Mouse (Mus musculus) forebrain, embryonic 13.5 days (tissue): ENCODE measurements at regions not wholly inside any gene's neighbourhood (a gene's known extent, or its start where the extent isn't known, plus 50 kb on each side); places are given as distances from the start of the nearest gene placed in this dataset.

Experiments used
- ATAC-seq: fragments of 200-750 bp; cut with Nextera tagmentation; 2 replicates; pipeline ENCODE4 v1.8.0; 2017
- H3K27ac ChIP-seq: fragments of 300-500 bp; sonication (generic); 2 replicates; pipeline ENCODE4 v1.5.1; 2015; ENCODE audit warnings: inconsistent platforms, mild to moderate bottlenecking, moderate library complexity
- H3K27me3 ChIP-seq: fragments of 300-500 bp; sonication (generic); 2 replicates; pipeline ENCODE4 v1.6.1; 2015; ENCODE audit warnings: mild to moderate bottlenecking, inconsistent platforms
- H3K36me3 ChIP-seq: fragments of 300-500 bp; sonication (generic); 2 replicates; pipeline ENCODE4 v1.6.1; 2015; ENCODE audit warnings: mild to moderate bottlenecking, inconsistent platforms; ENCODE audit not compliant: poor library complexity, severe bottlenecking
- H3K4me1 ChIP-seq: fragments of 300-500 bp; sonication (generic); 2 replicates; pipeline ENCODE4 v1.6.1; 2015; ENCODE audit warnings: inconsistent platforms
- H3K4me2 ChIP-seq: fragments of 300-500 bp; sonication (generic); 2 replicates; pipeline ENCODE4 v1.6.1; 2015; ENCODE audit warnings: inconsistent platforms, mild to moderate bottlenecking, moderate library complexity
- H3K4me3 ChIP-seq: fragments of 300-500 bp; sonication (generic); 2 replicates; pipeline ENCODE4 v1.5.1; 2015; ENCODE audit warnings: mild to moderate bottlenecking, inconsistent platforms
- H3K9ac ChIP-seq: fragments of 300-500 bp; sonication (generic); 2 replicates; pipeline ENCODE4 v1.6.1; 2015; ENCODE audit warnings: mild to moderate bottlenecking, inconsistent platforms
- H3K9me3 ChIP-seq: fragments of 300-500 bp; sonication (generic); replicated peaks from 2 replicates; pipeline ENCODE4 v1.6.1; 2016; ENCODE audit warnings: inconsistent platforms
- WGBS: fragments of 180-500 bp; shearing (Covaris S2); methylation state at CpG from one replicate; pipeline ENCODE4 v1.1.7; 2015; 5-methylcytosine and 5-hydroxymethylcytosine counted together

- no peaks in the 10 kb centered on the region for H3K4me1 ChIP-seq
- no peak overlapping the region for H3K4me2 ChIP-seq
- no peak overlapping the region for H3K9ac ChIP-seq
- no peak overlapping the region for H3K4me3 ChIP-seq
- H3K36me3 ChIP-seq: no peaks in the 10 kb centered on the region
- peak overlapping the region; percentile 4; the same call in 1 of the 2 replicates for H3K27ac ChIP-seq
- ATAC-seq: no peak
- H3K9me3 ChIP-seq: no peaks in the 10 kb centered on the region
- no peaks in the 10 kb centered on the region for H3K27me3 ChIP-seq
- WGBS: 73% methylated on average over 8 of the region's 8 CpGs
These were observed 242.9 kb upstream of the Gjb5 start for GRCm38 (mm10) chr4:127600919-127601318.

GRCm38 (mm10) chr4:127598610-127599009, 240.6 kb upstream of the Gjb5 start:
- H3K4me3 ChIP-seq: no peak overlapping the region
- 83% methylated on average over 3 of the region's 3 CpGs for WGBS
- no peaks in the 10 kb centered on the region for H3K4me1 ChIP-seq
- no peak for ATAC-seq
- H3K36me3 ChIP-seq: no peaks in the 10 kb centered on the region
- H3K4me2 ChIP-seq: no peak overlapping the region
- H3K27ac ChIP-seq: no peak overlapping the region
- no peaks in the 10 kb centered on the region for H3K9me3 ChIP-seq
- no peak overlapping the region for H3K9ac ChIP-seq
- H3K27me3 ChIP-seq: no peaks in the 10 kb centered on the region

- Histone ChIP-seq H3K9me3 (no peaks in the 10 kb centered on the region), H3K9ac (no peak overlapping the region), H3K4me2 (no peak overlapping the region), H3K36me3 (no peaks in the 10 kb centered on the region), H3K27ac (no peak overlapping the region), H3K27me3 (no peaks in the 10 kb centered on the region), H3K4me3 (no peak overlapping the region), H3K4me1 (no peaks in the 10 kb centered on the region)
- 87% methylated on average over 8 of the region's 8 CpGs for WGBS
- no peak for ATAC-seq
These were observed 236.1 kb upstream of the Gjb5 start for GRCm38 (mm10) chr4:127594081-127594480.

- Histone ChIP-seq H3K4me2 (no peak overlapping the region), H3K36me3 (no peaks in the 10 kb centered on the region), H3K9ac (no peak overlapping the region), H3K27ac (no peak overlapping the region), H3K4me3 (no peak overlapping the region), H3K4me1 (no peaks in the 10 kb centered on the region), H3K9me3 (no peaks in the 10 kb centered on the region), H3K27me3 (no peaks in the 10 kb centered on the region)
- ATAC-seq: no peak
- 60% methylated on average over 3 of the region's 3 CpGs for WGBS
These were observed 233.6 kb upstream of the Gjb5 start for GRCm38 (mm10) chr4:127591540-127591939.

GRCm38 (mm10) chr4:127586822-127587221, 228.8 kb upstream of the Gjb5 start:
- no peaks in the 10 kb centered on the region for H3K27me3 ChIP-seq
- no peak for ATAC-seq
- no peak overlapping the region for H3K4me2 ChIP-seq
- H3K27ac ChIP-seq: no peak overlapping the region
- no peak overlapping the region for H3K9ac ChIP-seq
- no peaks in the 10 kb centered on the region for H3K9me3 ChIP-seq
- H3K4me1 ChIP-seq: no peaks in the 10 kb centered on the region
- no peak overlapping the region for H3K4me3 ChIP-seq
- no peaks in the 10 kb centered on the region for H3K36me3 ChIP-seq
- 73% methylated on average over 4 of the region's 4 CpGs for WGBS

GRCm38 (mm10) chr4:127576521-127576920, 218.5 kb upstream of the Gjb5 start:
- ATAC-seq: no peak
- H3K4me2 ChIP-seq: no peak overlapping the region
- 86% methylated on average over 3 of the region's 3 CpGs for WGBS

GRCm38 (mm10) chr4:127562602-127563001, 204.6 kb upstream of the Gjb5 start:
- Histone ChIP-seq H3K9ac (no peak overlapping the region), H3K4me1 (0 out of 2 replicates have a peak, but pooled peaks cover 6% of the 10 kb centered on the region), H3K27me3 (no peaks in the 10 kb centered on the region), H3K4me2 (no peak overlapping the region), H3K27ac (no peak overlapping the region), H3K4me3 (no peak overlapping the region), H3K9me3 (no peaks in the 10 kb centered on the region), H3K36me3 (no peaks in the 10 kb centered on the region)
- WGBS: 89% methylated on average over 5 of the region's 5 CpGs
- no peak for ATAC-seq

More at GRCm38 (mm10) chr4:127576521-127576920, 218.5 kb upstream of the Gjb5 start:
- H3K9me3 ChIP-seq: no peaks in the 10 kb centered on the region; the same call in 1 of the 2 replicates
- no peak overlapping the region for H3K9ac ChIP-seq
- H3K36me3 ChIP-seq: no peaks in the 10 kb centered on the region
- H3K27me3 ChIP-seq: no peaks in the 10 kb centered on the region
- no peaks in the 10 kb centered on the region for H3K4me1 ChIP-seq
- H3K4me3 ChIP-seq: no peak overlapping the region
- no peak overlapping the region for H3K27ac ChIP-seq

- Histone ChIP-seq H3K27me3 (no peaks in the 10 kb centered on the region), H3K4me3 (no peak overlapping the region), H3K4me1 (0 out of 2 replicates have a peak, but pooled peaks cover 6% of the 10 kb centered on the region), H3K9ac (no peak overlapping the region), H3K36me3 (no peaks in the 10 kb centered on the region), H3K9me3 (no peaks in the 10 kb centered on the region), H3K27ac (no peak overlapping the region), H3K4me2 (no peak overlapping the region)
- WGBS: 43% methylated on average over 7 of the region's 7 CpGs
- no peak for ATAC-seq
These were observed 200.6 kb upstream of the Gjb5 start for GRCm38 (mm10) chr4:127558572-127558971.

- Histone ChIP-seq H3K4me1 (peaks cover 6% of the 10 kb centered on the region; the same call in 1 of the 2 replicates), H3K4me3 (no peak overlapping the region), H3K36me3 (no peaks in the 10 kb centered on the region), H3K9me3 (no peaks in the 10 kb centered on the region), H3K27me3 (no peaks in the 10 kb centered on the region), H3K27ac (no peak overlapping the region), H3K9ac (no peak overlapping the region), H3K4me2 (no peak overlapping the region)
- no peak for ATAC-seq
- 88% methylated on average over 12 of the region's 12 CpGs for WGBS
These were observed 194.7 kb upstream of the Gjb5 start for GRCm38 (mm10) chr4:127552456-127553225.

- no peak overlapping the region for H3K4me3 ChIP-seq
- H3K9me3 ChIP-seq: no peaks in the 10 kb centered on the region
- H3K27me3 ChIP-seq: no peaks in the 10 kb centered on the region
- no peak overlapping the region for H3K9ac ChIP-seq
- no peaks in the 10 kb centered on the region for H3K36me3 ChIP-seq
- no peak for ATAC-seq
- H3K27ac ChIP-seq: peak overlapping the region; percentile 22
- WGBS: 61% methylated on average over 12 of the region's 12 CpGs
- H3K4me1 ChIP-seq: peaks cover 6% of the 10 kb centered on the region; the same call in 1 of the 2 replicates
- peak overlapping the region; percentile 36 for H3K4me2 ChIP-seq
These were observed 191.6 kb upstream of the Gjb5 start for GRCm38 (mm10) chr4:127549581-127549980.

GRCm38 (mm10) chr4:127549018-127549417, 191.0 kb upstream of the Gjb5 start:
- H3K9ac ChIP-seq: no peak overlapping the region
- WGBS: 69% methylated on average over 6 of the region's 6 CpGs
- H3K36me3 ChIP-seq: no peaks in the 10 kb centered on the region
- H3K4me1 ChIP-seq: peaks cover 6% of the 10 kb centered on the region; the same call in 1 of the 2 replicates
- H3K4me3 ChIP-seq: no peak overlapping the region
- no peaks in the 10 kb centered on the region for H3K27me3 ChIP-seq
- H3K9me3 ChIP-seq: no peaks in the 10 kb centered on the region
- H3K27ac ChIP-seq: peak overlapping the region; percentile 22; the same call in 1 of the 2 replicates
- H3K4me2 ChIP-seq: peak overlapping the region; percentile 36; the same call in 1 of the 2 replicates
- ATAC-seq: 0 out of 2 replicates have a peak, but pooled peaks have one; percentile 16

- WGBS: 99% methylated on average over 6 of the region's 6 CpGs
- no peak overlapping the region for H3K9ac ChIP-seq
- H3K9me3 ChIP-seq: no peaks in the 10 kb centered on the region
- no peaks in the 10 kb centered on the region for H3K36me3 ChIP-seq
- peaks cover 6% of the 10 kb centered on the region; the same call in 1 of the 2 replicates for H3K4me1 ChIP-seq
- no peak overlapping the region for H3K27ac ChIP-seq
- H3K4me2 ChIP-seq: no peak overlapping the region
- H3K4me3 ChIP-seq: no peak overlapping the region
- no peaks in the 10 kb centered on the region for H3K27me3 ChIP-seq
- no peak for ATAC-seq
These were observed 187.1 kb upstream of the Gjb5 start for GRCm38 (mm10) chr4:127545106-127545505.
